Mouse (Mus musculus) ES-Bruce4 (cell line): ENCODE results near the gene 4933428G20Rik. TPM values are rescaled to one million over a fixed set of nuclear protein-coding genes. Genes with fewer than 3 reads are reported as not detected.
A peak's percentile ranks its signal among the peaks of the same experiment; 100 is the strongest.

Experiments used
- H3K27ac ChIP-seq: 2 replicates; pipeline ENCODE4 v1.5.1; 2012; ENCODE audit warnings: low read length, inconsistent platforms; ENCODE audit not compliant: insufficient read depth
- H3K27me3 ChIP-seq: 2 replicates; pipeline ENCODE4 v1.6.1; 2012; ENCODE audit warnings: mild to moderate bottlenecking, low read length, inconsistent platforms; ENCODE audit not compliant: control insufficient read depth, poor library complexity, insufficient read depth, severe bottlenecking
- H3K36me3 ChIP-seq: 2 replicates; pipeline ENCODE4 v1.6.1; 2012; ENCODE audit warnings: inconsistent platforms, mild to moderate bottlenecking, low read length, moderate library complexity; ENCODE audit not compliant: control insufficient read depth, poor library complexity, insufficient read depth, severe bottlenecking
- H3K4me1 ChIP-seq: one replicate; pipeline ENCODE4 v1.8.1; 2011; ENCODE audit warnings: low read length; ENCODE audit not compliant: control insufficient read depth, insufficient read depth
- H3K4me3 ChIP-seq: 2 replicates; pipeline ENCODE4 v1.5.1; 2011; ENCODE audit warnings: low read depth, mild to moderate bottlenecking, low read length
- H3K9ac ChIP-seq: 2 replicates; pipeline ENCODE4 v1.6.1; 2012; ENCODE audit warnings: low read depth, mild to moderate bottlenecking, inconsistent platforms; ENCODE audit not compliant: poor library complexity, severe bottlenecking
- H3K9me3 ChIP-seq: replicated peaks from 2 replicates; pipeline ENCODE4 v1.6.1; 2012; ENCODE audit warnings: mild to moderate bottlenecking, low read length, inconsistent platforms; ENCODE audit not compliant: control insufficient read depth, poor library complexity, insufficient read depth, severe bottlenecking
- CTCF ChIP-seq: IDR thresholded peaks from one replicate; pipeline ENCODE4 v1.8.1; 2011; ENCODE audit warnings: low read depth, low read length
- EP300 ChIP-seq: IDR thresholded peaks from 2 replicates; pipeline ENCODE4 v1.6.1; 2011; ENCODE audit warnings: low read depth, low read length; ENCODE audit not compliant: insufficient read depth
- POLR2A ChIP-seq: IDR thresholded peaks from one replicate; pipeline ENCODE4 v1.8.1; 2011; ENCODE audit warnings: low read length; ENCODE audit not compliant: insufficient read depth
- polyA plus RNA-seq: library from polyadenylated mRNA; stranded (reverse); fragments of >200 nt; gene quantifications from 2 replicates; pipeline ENCODE4 v1.2.4, GENCODE M21; 2011; ENCODE audit warnings: low read depth; ENCODE audit not compliant: missing spikeins, insufficient read depth, insufficient read length

Gene 4933428G20Rik
- polyA plus RNA-seq, 1 experiment, result not detected

- no peaks in the 10 kb centered on the region for H3K27me3 ChIP-seq
- H3K27ac ChIP-seq, result no peak overlapping the region
- peaks cover 3% of the 10 kb centered on the region for H3K4me1 ChIP-seq
- H3K4me3 ChIP-seq, result no peak overlapping the region
- TF ChIP-seq CTCF (no peak), EP300 (no peak), POLR2A (no peak)
- H3K9ac ChIP-seq, result no peak overlapping the region
- H3K9me3 ChIP-seq, result no peaks in the 10 kb centered on the region
- H3K36me3 ChIP-seq, result no peaks in the 10 kb centered on the region
These were observed 43.7 kb upstream of the 4933428G20Rik start for GRCm38 (mm10) chr11:97543883-97544282.

- H3K36me3 ChIP-seq, result no peaks in the 10 kb centered on the region
- H3K27me3 ChIP-seq, result no peaks in the 10 kb centered on the region
- H3K4me1 ChIP-seq, result peaks cover 3% of the 10 kb centered on the region
- no peak overlapping the region for H3K9ac ChIP-seq
- H3K27ac ChIP-seq, result no peak overlapping the region
- no peaks in the 10 kb centered on the region for H3K9me3 ChIP-seq
- no peak overlapping the region for H3K4me3 ChIP-seq
- TF ChIP-seq CTCF, result no peak
- no peak for TF ChIP-seq POLR2A
- TF ChIP-seq EP300, result no peak
These were observed 43.1 kb upstream of the 4933428G20Rik start for GRCm38 (mm10) chr11:97543181-97543733.

GRCm38 (mm10) chr11:97542171-97543150, 42.3 kb upstream of the 4933428G20Rik start:
- Histone ChIP-seq H3K9ac (no peak overlapping the region), H3K27ac (no peak overlapping the region), H3K4me1 (peaks cover 3% of the 10 kb centered on the region), H3K27me3 (no peaks in the 10 kb centered on the region), H3K36me3 (no peaks in the 10 kb centered on the region), H3K9me3 (no peaks in the 10 kb centered on the region), H3K4me3 (no peak overlapping the region)
- no peak for TF ChIP-seq CTCF
- no peak for TF ChIP-seq POLR2A
- 0 out of 2 replicates have a peak, but pooled peaks have one; percentile 22 for TF ChIP-seq EP300

GRCm38 (mm10) chr11:97540604-97541003, 40.5 kb upstream of the 4933428G20Rik start:
- peaks cover 3% of the 10 kb centered on the region for H3K4me1 ChIP-seq
- no peak for TF ChIP-seq CTCF
- TF ChIP-seq EP300, result no peak
- TF ChIP-seq POLR2A, result no peak
- no peak overlapping the region for H3K27ac ChIP-seq
- no peaks in the 10 kb centered on the region for H3K36me3 ChIP-seq
- peaks cover 1% of the 10 kb centered on the region; the same call in 1 of the 2 replicates for H3K27me3 ChIP-seq
- H3K9me3 ChIP-seq, result no peaks in the 10 kb centered on the region
- H3K4me3 ChIP-seq, result no peak overlapping the region
- H3K9ac ChIP-seq, result no peak overlapping the region

- Histone ChIP-seq H3K4me3 (no peak overlapping the region), H3K9ac (no peak overlapping the region), H3K27ac (no peak overlapping the region), H3K36me3 (no peaks in the 10 kb centered on the region), H3K9me3 (no peaks in the 10 kb centered on the region), H3K4me1 (peaks cover 3% of the 10 kb centered on the region), H3K27me3 (peaks cover 5% of the 10 kb centered on the region; the same call in 1 of the 2 replicates)
- no peak for TF ChIP-seq CTCF
- TF ChIP-seq EP300, result no peak
- TF ChIP-seq POLR2A, result no peak
These were observed 40.0 kb upstream of the 4933428G20Rik start for GRCm38 (mm10) chr11:97540136-97540535.
